Mouse (Mus musculus) left cerebral cortex, postnatal 14 days (tissue): ENCODE measurements around the gene Zfp979. TPM values are rescaled to one million over a fixed set of nuclear protein-coding genes. Genes with fewer than 3 reads are reported as not detected.
"Not testable (repeated sequence)": the region's sequence is repeated elsewhere in the genome, so short reads cannot be mapped to it uniquely, and the experiment has no call there.

Source experiments
- DNase-seq, 2 experiments: peaks; one replicate each; pipeline ENCODE4 v3.0.0; 2021 to 2022; ENCODE audit warnings: low spot score in 2 of 2, mixed read lengths in 1 of 2
- intact Hi-C: fragments of 180-260 bp; cut with DNase I; formaldehyde crosslinking; loops from one replicate; pipeline ENCODE4 v1.15.1; 2025
- long read RNA-seq, 2 experiments: library from polyadenylated mRNA; stranded (forward); transcript quantifications; one replicate each; pipeline ENCODE4 v2.0.0; 2021
- total RNA-seq, 2 experiments: library from RNA; stranded (reverse); gene quantifications; 2 replicates each; pipeline ENCODE4 v1.2.3; 2021

The Zfp979 gene
- under 1 TPM; 0.31 to 0.78 TPM for total RNA-seq
- long read RNA-seq, experiment 1, partial matches to known transcripts: 0 of 1 reads
- long read RNA-seq, experiment 1, other reads (novel, unspliced or antisense): 1 of 1 reads
- long read RNA-seq, experiment 2, partial matches to known transcripts: 1 of 1 reads
- long read RNA-seq, experiment 2, other reads (novel, unspliced or antisense): 0 of 1 reads

GRCm38 (mm10) chr4:147642413-147642812, at the start of gene Zfp979:
Zfp979 (minus strand) TSS chr4:147642513.
- intact Hi-C loops, DNase-seq: not testable (repeated sequence)

DNA sequence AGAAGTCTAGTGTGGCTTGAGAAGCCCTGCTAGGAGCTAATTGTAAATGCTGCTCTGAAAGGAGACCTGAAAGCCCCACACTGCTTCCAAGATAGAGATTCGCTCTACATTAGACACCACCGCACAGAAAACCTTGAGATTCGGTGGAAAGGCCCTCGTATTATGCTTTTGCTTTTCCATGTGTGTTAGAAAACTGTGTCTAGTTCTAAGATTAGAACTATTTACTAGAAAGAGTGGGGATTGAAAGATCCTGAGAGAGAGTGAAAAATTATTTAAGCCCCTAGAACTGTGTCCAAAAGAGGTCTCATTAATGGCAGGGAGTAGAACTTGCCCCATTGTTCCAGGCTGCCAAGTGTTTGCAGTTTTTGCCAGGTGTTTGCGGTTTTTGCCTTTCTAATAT, 12.9 kb upstream of the Zfp979 start:
- DNase-seq, intact Hi-C loops: not testable (repeated sequence)

DNA sequence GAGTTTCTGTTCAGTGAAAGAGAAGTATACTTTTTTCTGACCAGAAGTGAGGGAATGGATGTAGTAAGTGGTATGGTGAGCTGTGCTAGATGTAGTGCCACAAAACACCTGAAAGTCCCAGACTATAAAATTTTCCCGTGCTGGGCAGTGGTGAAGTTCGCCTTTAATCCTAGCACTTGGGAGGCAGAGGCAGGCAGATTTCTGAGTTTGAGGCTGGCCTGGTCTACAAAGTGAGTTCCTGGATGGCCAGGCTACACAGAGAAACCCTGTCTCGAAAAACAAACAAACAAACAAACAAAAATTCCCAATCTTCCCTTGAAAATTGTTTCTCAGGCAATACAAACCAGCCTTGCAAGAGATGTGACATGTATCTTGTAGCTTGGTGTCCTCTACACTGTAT, 5.1 kb upstream of the Zfp979 start:
- DNase-seq, intact Hi-C loops: not testable (repeated sequence)

GRCm38 (mm10) chr4:147641932-147642331, 381 bp downstream of the Zfp979 start:
- DNase-seq, intact Hi-C loops: not testable (repeated sequence)

DNA sequence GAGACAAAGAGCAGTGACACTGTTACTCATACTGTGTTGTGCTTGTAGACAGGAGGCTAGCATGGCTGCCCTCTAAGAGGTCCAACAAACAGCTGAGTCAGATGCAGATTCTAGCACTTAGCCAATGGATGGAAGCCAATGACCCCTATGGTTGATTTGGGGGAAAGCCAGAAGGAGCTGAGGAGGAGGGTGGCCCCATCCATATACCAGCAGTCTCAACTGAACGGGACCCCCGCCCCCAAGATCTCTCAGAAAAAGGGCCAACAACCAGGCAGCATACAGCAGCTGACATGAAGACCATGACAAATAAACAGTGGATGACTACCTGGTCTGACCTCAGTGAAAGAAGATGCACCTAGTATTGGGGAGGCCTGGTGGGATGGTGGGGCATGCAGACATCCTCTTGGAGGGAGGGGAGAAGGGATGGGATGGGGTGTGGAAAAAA, 8.5 kb downstream of the Zfp979 start:
- intact Hi-C loops, DNase-seq: not testable (repeated sequence)

DNA sequence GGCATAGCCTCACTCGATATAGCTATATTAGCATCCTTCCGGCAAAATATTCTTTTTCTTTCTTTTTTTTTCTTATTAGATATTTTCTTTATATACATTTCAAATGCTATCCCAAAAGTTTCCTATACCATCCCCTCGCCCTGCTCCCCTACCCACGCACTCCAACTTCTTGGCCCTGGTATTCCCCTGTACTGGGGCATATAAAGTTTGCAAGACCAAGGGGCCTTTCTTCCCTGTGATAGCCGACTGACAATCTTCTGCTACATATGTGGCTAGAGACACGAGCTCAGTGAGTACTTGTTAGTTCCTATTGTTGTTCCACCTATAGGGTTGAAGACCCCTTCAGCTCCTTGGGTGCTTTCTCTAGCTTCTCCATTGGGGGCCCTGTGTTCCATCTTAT, 35.8 kb downstream of the Zfp979 start:
- intact Hi-C loops, DNase-seq: not testable (repeated sequence)

- no peak for DNase-seq
- intact Hi-C loops: no loop called here
These were observed 36.8 kb downstream of the Zfp979 start for GRCm38 (mm10) chr4:147605521-147605920.

GRCm38 (mm10) chr4:147603806-147604205, 38.5 kb downstream of the Zfp979 start:
- DNase-seq: no peak
- intact Hi-C loops: no loop called here

GRCm38 (mm10) chr4:147601881-147602280, 40.4 kb downstream of the Zfp979 start:
- intact Hi-C loops: no loop called here
- no peak for DNase-seq

GRCm38 (mm10) chr4:147598831-147599230, 43.5 kb downstream of the Zfp979 start:
- no peak for DNase-seq
- intact Hi-C loops: no loop called here

DNA sequence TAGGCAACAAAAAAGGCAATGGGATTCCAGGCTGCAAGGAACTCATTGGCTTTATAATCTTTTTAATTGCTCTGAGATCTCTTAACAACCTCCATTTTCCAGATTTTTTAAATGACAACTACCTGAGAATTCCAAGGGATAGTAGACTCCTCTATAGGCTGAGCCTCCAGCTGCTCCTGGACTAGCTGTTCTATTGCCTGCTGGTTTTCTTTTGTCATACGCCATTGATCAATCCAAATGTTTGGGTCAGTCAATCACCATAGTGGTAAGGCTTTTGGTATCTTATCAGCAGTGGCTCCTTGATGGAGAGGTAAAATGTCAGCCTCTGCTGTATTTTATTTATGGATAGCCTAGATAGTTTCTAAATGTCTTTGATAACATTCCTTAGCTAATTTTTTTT, 44.6 kb downstream of the Zfp979 start:
- intact Hi-C loops: no loop called here
- DNase-seq: no peak

- DNase-seq, intact Hi-C loops: not testable (repeated sequence)
These were observed 47.7 kb downstream of the Zfp979 start for GRCm38 (mm10) chr4:147594630-147595029.

- no peak for DNase-seq
- intact Hi-C loops: loop anchor here (5.0 kb wide), 1 partner anchor 64 kb away; no protein-coding TSS in a partner anchor
These were observed 55.5 kb downstream of the Zfp979 start for GRCm38 (mm10) chr4:147586511-147587473.

GRCm38 (mm10) chr4:147579371-147579770, 62.9 kb downstream of the Zfp979 start:
- intact Hi-C loops, DNase-seq: not testable (repeated sequence)

DNA sequence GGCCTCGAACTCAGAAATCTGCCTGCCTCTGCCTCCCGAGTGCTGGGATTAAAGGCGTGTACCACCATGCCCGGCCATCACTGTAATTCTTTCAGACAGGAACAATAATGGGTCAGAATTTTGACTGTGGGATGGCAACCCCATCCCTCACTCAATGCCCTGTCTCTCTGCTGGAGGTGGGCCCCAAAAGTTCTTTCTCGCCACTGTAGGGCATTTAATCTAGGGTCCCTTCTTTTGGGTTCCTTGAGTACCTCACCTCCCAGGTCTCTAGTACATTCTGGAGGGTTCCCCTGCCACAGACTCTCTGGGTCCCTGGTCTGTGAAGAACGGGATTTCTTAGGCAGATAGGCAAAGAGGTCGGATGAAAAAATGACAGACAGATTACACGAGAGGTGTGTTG, 71.2 kb downstream of the Zfp979 start:
- intact Hi-C loops, DNase-seq: not testable (repeated sequence)

DNA sequence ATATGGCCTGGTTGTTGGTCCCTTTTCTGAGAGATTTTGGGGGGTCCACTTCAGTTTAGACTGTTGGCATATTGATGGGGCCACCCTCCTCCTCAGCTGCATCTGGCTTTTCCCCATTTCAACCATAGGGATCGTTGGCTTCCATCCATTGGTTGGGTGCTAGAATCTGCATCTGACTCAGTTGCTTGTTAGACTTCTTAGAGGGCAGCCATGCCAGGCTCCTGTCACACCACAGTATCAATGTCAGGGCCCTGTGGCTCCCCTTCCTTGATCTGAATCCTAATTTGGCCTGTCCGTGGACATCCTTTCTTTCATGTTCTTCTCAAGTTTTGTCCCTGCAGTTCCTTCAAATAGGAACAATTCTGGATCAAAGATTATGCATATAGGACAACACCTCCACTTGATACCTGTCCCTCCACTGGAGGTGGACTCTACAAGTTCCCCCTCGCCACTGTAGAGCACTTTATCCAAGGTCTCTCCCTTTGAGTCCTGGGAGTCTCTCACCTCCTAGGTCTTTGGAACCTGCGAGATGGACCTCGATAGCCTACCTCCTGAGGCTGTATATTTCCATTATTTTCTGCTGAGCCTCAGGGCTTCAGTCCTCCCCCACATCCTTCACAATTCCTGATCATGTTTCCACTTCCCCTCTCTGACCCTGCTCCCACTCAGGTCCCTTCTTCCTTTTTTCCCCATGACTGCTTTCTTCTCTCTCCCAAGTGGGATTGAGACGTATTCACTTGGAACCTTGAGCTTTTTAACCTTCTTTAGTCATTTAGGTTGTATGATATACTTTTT, 76.7 kb downstream of the Zfp979 start:
- no peak for DNase-seq
- intact Hi-C loops: no loop called here
